Mouse (Mus musculus) midbrain, embryonic 10.5 days (tissue): ENCODE results near the gene Arsj. TPM values are rescaled to one million over a fixed set of nuclear protein-coding genes. Genes with fewer than 3 reads are reported as not detected.

Experiments
- DNase-seq: peaks from one replicate; pipeline ENCODE4 v3.0.0-alpha.2; 2017; ENCODE audit warnings: low spot score
- H3K27ac ChIP-seq: fragments of 300-500 bp; sonication (generic); replicated peaks from 2 replicates; pipeline ENCODE4 v1.5.1; 2016; ENCODE audit warnings: mild to moderate bottlenecking
- H3K27me3 ChIP-seq: fragments of 300-500 bp; sonication (generic); 2 replicates; pipeline ENCODE4 v1.6.1; 2016; ENCODE audit warnings: low read depth, mild to moderate bottlenecking; ENCODE audit not compliant: poor library complexity, severe bottlenecking
- H3K36me3 ChIP-seq: fragments of 300-500 bp; sonication (generic); 2 replicates; pipeline ENCODE4 v1.6.1; 2016; ENCODE audit warnings: mild to moderate bottlenecking, moderate library complexity
- H3K4me1 ChIP-seq: fragments of 300-500 bp; sonication (generic); 2 replicates; pipeline ENCODE4 v1.6.1; 2016
- H3K4me3 ChIP-seq: fragments of 300-500 bp; sonication (generic); 2 replicates; pipeline ENCODE4 v1.5.1; 2016; ENCODE audit warnings: mild to moderate bottlenecking, moderate library complexity
- H3K9me3 ChIP-seq: fragments of 300-500 bp; sonication (generic); replicated peaks from 2 replicates; pipeline ENCODE4 v1.6.1; 2016; ENCODE audit warnings: mild to moderate bottlenecking
- WGBS: fragments of 180-500 bp; shearing (Covaris S2); methylation state at CpG from one replicate; pipeline ENCODE4 v1.1.7; 2016; 5-methylcytosine and 5-hydroxymethylcytosine counted together
- polyA plus RNA-seq: library from polyadenylated mRNA; unstranded; fragments of >200 nt; fragmentation: Nextera tagmentation; extraction: Ambion mirVana; gene quantifications from 2 replicates; pipeline ENCODE4 v1.2.1, GENCODE M21; 2016

Arsj gene
- polyA plus RNA-seq, 1 experiment from 2014 or later = 0.05 TPM

GRCm38 (mm10) chr3:126449058-126449457 is 85.6 kb downstream of the Arsj start:
- H3K36me3 ChIP-seq = no peaks in the 10 kb centered on the region
- H3K27me3 ChIP-seq = no peaks in the 10 kb centered on the region
- 62% methylated on average over 6 of the region's 6 CpGs for WGBS
- no peak overlapping the region for H3K27ac ChIP-seq
- no peaks in the 10 kb centered on the region for H3K4me1 ChIP-seq
- no peak for DNase-seq
- H3K4me3 ChIP-seq = no peak overlapping the region
- no peaks in the 10 kb centered on the region for H3K9me3 ChIP-seq

GRCm38 (mm10) chr3:126449515-126449914 is 86.0 kb downstream of the Arsj start:
- no peak for DNase-seq
- no peak overlapping the region for H3K27ac ChIP-seq
- no peak overlapping the region for H3K4me3 ChIP-seq
- no peaks in the 10 kb centered on the region for H3K4me1 ChIP-seq
- H3K36me3 ChIP-seq = no peaks in the 10 kb centered on the region
- H3K27me3 ChIP-seq = no peaks in the 10 kb centered on the region
- 49% methylated on average over 2 of the region's 2 CpGs for WGBS
- H3K9me3 ChIP-seq = no peaks in the 10 kb centered on the region

GRCm38 (mm10) chr3:126455787-126456482 is 92.5 kb downstream of the Arsj start:
- Histone ChIP-seq H3K4me3 (no peak overlapping the region), H3K27ac (no peak overlapping the region), H3K27me3 (no peaks in the 10 kb centered on the region), H3K4me1 (no peaks in the 10 kb centered on the region), H3K36me3 (no peaks in the 10 kb centered on the region), H3K9me3 (no peaks in the 10 kb centered on the region)
- DNase-seq = no peak
- WGBS = 69% methylated on average over 7 of the region's 7 CpGs

GRCm38 (mm10) chr3:126463119-126463815 is 99.8 kb downstream of the Arsj start:
- Histone ChIP-seq H3K27me3 (no peaks in the 10 kb centered on the region), H3K27ac (no peak overlapping the region), H3K36me3 (no peaks in the 10 kb centered on the region), H3K4me3 (no peak overlapping the region), H3K4me1 (no peaks in the 10 kb centered on the region; the same call in 1 of the 2 replicates), H3K9me3 (no peaks in the 10 kb centered on the region)
- WGBS = 76% methylated on average over 4 of the region's 4 CpGs
- no peak for DNase-seq

- H3K9me3 ChIP-seq = no peaks in the 10 kb centered on the region
- no peaks in the 10 kb centered on the region; the same call in 1 of the 2 replicates for H3K4me1 ChIP-seq
- H3K27ac ChIP-seq = no peak overlapping the region
- H3K36me3 ChIP-seq = no peaks in the 10 kb centered on the region
- H3K27me3 ChIP-seq = no peaks in the 10 kb centered on the region
- no peak overlapping the region for H3K4me3 ChIP-seq
- DNase-seq = no peak
- 63% methylated on average over 2 of the region's 2 CpGs for WGBS
Observed at GRCm38 (mm10) chr3:126464262-126464661, 100.8 kb downstream of the Arsj start.

Other genes with a start within 250 kb of the Arsj start
- 11.7 and 13.0 TPM in 2 replicates for gene Camk2d, start 232.6 kb downstream of the Arsj start, polyA plus RNA-seq